ENCODE assay signal across 10 mouse cellular contexts in genomic region chr5:139098991-139099972, GRCm38 (mm10). TPM values are rescaled to one million over a fixed set of nuclear protein-coding genes. Genes with fewer than 3 reads are reported as not detected.
DNase-seq lines count a peak whose midpoint lies in the region; ATAC-seq and TF ChIP-seq lines count a peak whose summit lies in the region.
"Had no signal": no experiment of that assay in that cellular context is flagged by ENCODE, and none has a peak within 500 bp of the region (broad histone marks: within the 10 kb centered on the region; RNA-seq: fewer than 3 reads in every experiment).

No protein-coding gene starts in this region.

- no peaks in the 10 kb centered on the region for H3K27me3 ChIP-seq in forebrain, embryonic 13.5 days
- no peaks in the 10 kb centered on the region for H3K27me3 ChIP-seq in forebrain, embryonic 10.5 days (ENCODE audit: poor library complexity, severe bottlenecking)
- H3K27me3 ChIP-seq in thymus, adult 2 months (ENCODE audit: control insufficient read depth, insufficient read depth, low read length) = no peaks in the 10 kb centered on the region
- H3K27me3 ChIP-seq in heart, embryonic 15.5 days = no peaks in the 10 kb centered on the region
- H3K27me3 ChIP-seq: embryonic facial prominence, embryonic 12.5 days; liver, embryonic 15.5 days had no signal

- H3K27ac ChIP-seq in forebrain, embryonic 13.5 days = peak overlapping the region; percentile 57
- H3K27ac ChIP-seq in forebrain, embryonic 10.5 days = no peak overlapping the region
- H3K27ac ChIP-seq in thymus, adult 2 months (ENCODE audit: control insufficient read depth, insufficient read depth, low read length) = no peak overlapping the region
- peak overlapping the region; percentile 75 for H3K27ac ChIP-seq in heart, embryonic 15.5 days
- H3K27ac ChIP-seq: embryonic facial prominence, embryonic 12.5 days; liver, embryonic 15.5 days had no signal

- 46% methylated on average over 12 of the region's 12 CpGs for WGBS in forebrain, embryonic 13.5 days
- 46% methylated on average over 12 of the region's 12 CpGs for WGBS in forebrain, embryonic 10.5 days
- 16% methylated on average over 12 of the region's 12 CpGs for WGBS in thymus, adult 2 months
- 25% methylated on average over 12 of the region's 12 CpGs for WGBS in heart, embryonic 15.5 days

- no peaks in the 10 kb centered on the region for H3K36me3 ChIP-seq in forebrain, embryonic 13.5 days (ENCODE audit: poor library complexity, severe bottlenecking)
- no peaks in the 10 kb centered on the region for H3K36me3 ChIP-seq in forebrain, embryonic 10.5 days (replicated peaks)
- no peaks in the 10 kb centered on the region for H3K36me3 ChIP-seq in thymus, adult 2 months (ENCODE audit: control insufficient read depth, insufficient read depth, low read length)
- H3K36me3 ChIP-seq in heart, embryonic 15.5 days = no peaks in the 10 kb centered on the region
- H3K36me3 ChIP-seq: embryonic facial prominence, embryonic 12.5 days; liver, embryonic 15.5 days had no signal

- H3K4me1 ChIP-seq in forebrain, embryonic 13.5 days = peaks cover 14% of the 10 kb centered on the region
- H3K4me1 ChIP-seq in forebrain, embryonic 10.5 days = peaks cover 16% of the 10 kb centered on the region
- peaks cover 14% of the 10 kb centered on the region for H3K4me1 ChIP-seq in thymus, adult 2 months (replicated peaks; ENCODE audit: control insufficient read depth, insufficient read depth, low read length)
- peaks cover 32% of the 10 kb centered on the region for H3K4me1 ChIP-seq in heart, embryonic 15.5 days (replicated peaks)
- H3K4me1 ChIP-seq: liver, embryonic 15.5 days had no signal

- H3K4me2 ChIP-seq in forebrain, embryonic 13.5 days = no peak overlapping the region
- H3K4me2 ChIP-seq in heart, embryonic 15.5 days = no peak overlapping the region
- H3K4me2 ChIP-seq: embryonic facial prominence, embryonic 12.5 days; liver, embryonic 15.5 days had no signal

- no peaks in the 10 kb centered on the region; the same call in 1 of the 2 replicates for H3K9me3 ChIP-seq in forebrain, embryonic 13.5 days (replicated peaks)
- H3K9me3 ChIP-seq in forebrain, embryonic 10.5 days = no peaks in the 10 kb centered on the region
- no peaks in the 10 kb centered on the region for H3K9me3 ChIP-seq in heart, embryonic 15.5 days (replicated peaks)
- H3K9me3 ChIP-seq: embryonic facial prominence, embryonic 12.5 days; liver, embryonic 15.5 days had no signal

- H3K9ac ChIP-seq in forebrain, embryonic 13.5 days = no peak overlapping the region
- H3K9ac ChIP-seq in heart, embryonic 15.5 days = no peak overlapping the region
- H3K9ac ChIP-seq: embryonic facial prominence, embryonic 12.5 days; liver, embryonic 15.5 days had no signal

- no peak for DNase-seq in forebrain, embryonic 10.5 days (ENCODE audit: extremely low spot score, low spot score)
- DNase-seq in thymus, postnatal 25 days = peak; percentile 3
- DNase-seq in thymus, adult 2 months = no peak
- peak; percentile 73 to 76 for DNase-seq in left cerebral cortex, postnatal 36 days (ENCODE audit: low spot score in 2 of 2)
- no peak for DNase-seq in natural killer cell, adult 2 months (ENCODE audit: low spot score in 2 of 2)
- DNase-seq in urinary bladder, adult 2 months (ENCODE audit: low spot score) = no peak

- H3K4me3 ChIP-seq in forebrain, embryonic 13.5 days = no peak overlapping the region
- no peak overlapping the region for H3K4me3 ChIP-seq in forebrain, embryonic 10.5 days
- no peak overlapping the region for H3K4me3 ChIP-seq in thymus, adult 2 months (ENCODE audit: control insufficient read depth, insufficient read depth, low read length)
- no peak overlapping the region for H3K4me3 ChIP-seq in heart, embryonic 15.5 days
- H3K4me3 ChIP-seq: embryonic facial prominence, embryonic 12.5 days; liver, embryonic 15.5 days had no signal

- intact Hi-C loops in left cerebral cortex, postnatal 36 days (cut with DNase I) = no loop called here

- ATAC-seq in forebrain, embryonic 13.5 days = peak; percentile 38; the same call in 1 of the 2 replicates
- peak; percentile 53 for ATAC-seq in heart, embryonic 15.5 days (replicated peaks; ENCODE audit: insufficient number of reproducible peaks, insufficient read depth, low FRiP score, low read depth)

- TF ChIP-seq POLR2A in thymus, adult 2 months (IDR thresholded peaks at IDR 0.05; ENCODE audit: control insufficient read depth, extremely low read depth, insufficient read depth, low read length, poor library complexity) = no peak

- TF ChIP-seq CTCF in thymus, adult 2 months (IDR thresholded peaks at IDR 0.05; ENCODE audit: borderline replicate concordance, control insufficient read depth, extremely low read depth, insufficient read depth, low read length, poor library complexity) = no peak

RNA-seq across cellular contexts. Expression of gene Prkar1b, which starts 50.5 kb away (rescaled TPM):
- polyA plus RNA-seq in forebrain, embryonic 13.5 days (2015; fragmentation: Nextera tagmentation; extraction: Ambion mirVana) = 63.4 and 87.2 TPM in 2 replicates
- polyA plus RNA-seq in forebrain, embryonic 10.5 days (2016; fragmentation: Nextera tagmentation; extraction: Ambion mirVana) = 3.3 and 5.1 TPM in 2 replicates
- 3.6 TPM in 2 replicates for polyA plus RNA-seq in thymus, adult 2 months (2012; rRNA removed)
- 10.1 and 12.3 TPM in 2 replicates for polyA plus RNA-seq in heart, embryonic 15.5 days (2015; fragmentation: Nextera tagmentation; extraction: Ambion mirVana)
- 100 to 1,000 TPM; 738 to 861 TPM for total RNA-seq in left cerebral cortex, postnatal 36 days (2021)
- polyA plus RNA-seq in urinary bladder, adult 2 months (2012; rRNA removed) = 15.0 and 17.8 TPM in 2 replicates

RNA-seq across cellular contexts. Expression of gene Dnaaf5, which starts 50.7 kb away (rescaled TPM):
- 3.1 and 3.4 TPM in 2 replicates for polyA plus RNA-seq in forebrain, embryonic 13.5 days (2015; fragmentation: Nextera tagmentation; extraction: Ambion mirVana)
- polyA plus RNA-seq in forebrain, embryonic 10.5 days (2016; fragmentation: Nextera tagmentation; extraction: Ambion mirVana) = 8.0 and 9.9 TPM in 2 replicates
- 50.5 and 66.5 TPM in 2 replicates for polyA plus RNA-seq in thymus, adult 2 months (2012; rRNA removed)
- polyA plus RNA-seq in heart, embryonic 15.5 days (2015; fragmentation: Nextera tagmentation; extraction: Ambion mirVana) = 5.0 and 8.5 TPM in 2 replicates
- total RNA-seq in left cerebral cortex, postnatal 36 days (2021) = 1 to 10 TPM; 6.7 to 7.7 TPM
- polyA plus RNA-seq in urinary bladder, adult 2 months (2012; rRNA removed) = 8.0 and 11.7 TPM in 2 replicates

Comparison
In these comparisons a context has a peak if more than half of its experiments do, and no peak if none do; other contexts are left out.
1. H3K27ac ChIP-seq: peak in forebrain, embryonic 13.5 days (single experiment) and heart, embryonic 15.5 days (single experiment); none in forebrain, embryonic 10.5 days (single experiment) and thymus, adult 2 months (single experiment).
2. DNase-seq: peak in thymus, postnatal 25 days (single experiment) and left cerebral cortex, postnatal 36 days (2 of 2); none in forebrain, embryonic 10.5 days (single experiment), thymus, adult 2 months (single experiment), natural killer cell, adult 2 months (0 of 2) and urinary bladder, adult 2 months (single experiment).